Mouse (Mus musculus): ENCODE data around the gene Teddm2.
"Not testable (repeated sequence)": the region's sequence is repeated elsewhere in the genome, so short reads cannot be mapped to it uniquely, and the experiment has no call there.

Gene Teddm2

DNA sequence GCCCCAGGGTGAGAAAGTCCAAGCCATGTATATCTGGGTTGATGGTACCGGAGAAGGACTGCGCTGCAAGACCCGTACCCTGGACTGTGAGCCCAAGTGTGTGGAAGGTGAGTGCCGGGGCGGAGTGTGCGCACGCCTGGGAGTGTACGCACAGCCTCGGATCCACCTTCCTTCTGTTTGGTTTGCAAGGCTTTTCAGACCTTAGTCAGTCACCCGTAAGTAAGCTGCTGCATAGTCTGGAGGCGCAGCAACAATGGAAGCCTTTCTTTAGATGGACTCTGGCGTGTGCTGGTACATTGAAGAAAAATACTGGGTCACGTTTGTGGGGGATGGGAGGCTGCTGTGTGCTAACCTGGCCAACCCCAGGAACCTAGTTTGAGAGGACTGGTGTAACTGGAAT lies 3.0 kb upstream of the Teddm2 start:
- DNase-seq = no peak

DNA sequence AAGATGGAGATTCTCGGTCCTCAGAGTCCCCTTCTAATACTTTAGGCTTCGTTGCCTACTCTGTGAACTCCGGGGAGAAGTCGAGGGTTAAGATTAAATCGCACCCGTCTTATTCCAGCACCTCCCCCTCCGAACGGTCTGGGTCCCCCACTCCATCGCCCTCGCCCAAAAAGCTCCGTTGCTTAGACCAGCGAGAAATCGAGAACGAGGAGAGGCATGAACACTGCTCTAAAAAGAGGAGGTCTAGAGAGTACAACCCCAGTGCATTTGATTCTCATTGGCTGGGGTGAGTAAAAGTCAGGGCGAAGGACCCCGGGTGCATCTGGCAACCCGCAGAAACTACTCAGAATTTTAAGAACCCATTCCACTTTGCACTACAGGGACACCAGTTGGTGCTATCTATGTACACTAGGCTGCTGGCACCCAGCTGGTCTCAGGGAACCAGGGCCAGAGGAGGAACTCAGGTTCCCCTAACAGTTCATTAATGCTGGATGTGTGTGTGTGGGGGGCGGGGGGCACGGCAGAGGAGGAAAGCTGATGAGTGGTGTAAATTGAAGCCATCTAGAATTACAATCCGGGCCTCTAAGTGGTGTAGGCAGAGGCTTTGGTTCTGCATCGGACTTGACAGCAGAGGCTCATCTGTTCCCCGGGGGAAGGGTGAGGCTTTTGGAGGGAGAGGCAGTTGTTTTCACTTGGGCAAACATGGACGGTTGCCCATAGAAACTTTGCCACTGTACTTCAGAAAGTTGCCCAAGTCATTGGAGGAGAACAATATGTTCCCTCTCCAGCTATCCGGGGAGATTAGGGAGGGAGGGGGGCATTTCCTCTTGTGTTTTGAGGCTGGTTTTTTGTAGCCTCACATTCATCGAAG lies 1.1 kb upstream of the Teddm2 start:
- peak; percentile 19 to 25 for DNase-seq

DNA sequence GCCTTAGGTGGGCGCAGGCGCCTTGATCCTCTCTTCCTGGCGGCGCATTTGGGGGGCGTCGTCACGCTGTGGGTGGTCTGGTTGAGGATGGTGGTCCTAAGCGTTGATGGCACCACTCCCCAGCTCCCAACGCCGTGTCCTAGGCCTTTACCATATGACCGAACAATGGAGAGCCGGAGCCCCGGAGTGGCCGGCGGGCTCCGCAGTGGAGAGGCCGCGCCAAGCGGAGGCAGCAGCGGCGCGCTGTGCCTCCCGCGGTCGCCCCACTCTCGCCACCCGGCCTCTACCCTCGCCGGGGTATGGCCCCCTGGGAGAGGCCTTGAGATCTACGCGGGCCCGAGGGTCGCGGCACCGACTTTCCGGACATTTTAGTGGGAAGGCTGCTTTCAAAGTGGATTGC lies 353 bp upstream of the Teddm2 start:
- no peak for DNase-seq

DNA sequence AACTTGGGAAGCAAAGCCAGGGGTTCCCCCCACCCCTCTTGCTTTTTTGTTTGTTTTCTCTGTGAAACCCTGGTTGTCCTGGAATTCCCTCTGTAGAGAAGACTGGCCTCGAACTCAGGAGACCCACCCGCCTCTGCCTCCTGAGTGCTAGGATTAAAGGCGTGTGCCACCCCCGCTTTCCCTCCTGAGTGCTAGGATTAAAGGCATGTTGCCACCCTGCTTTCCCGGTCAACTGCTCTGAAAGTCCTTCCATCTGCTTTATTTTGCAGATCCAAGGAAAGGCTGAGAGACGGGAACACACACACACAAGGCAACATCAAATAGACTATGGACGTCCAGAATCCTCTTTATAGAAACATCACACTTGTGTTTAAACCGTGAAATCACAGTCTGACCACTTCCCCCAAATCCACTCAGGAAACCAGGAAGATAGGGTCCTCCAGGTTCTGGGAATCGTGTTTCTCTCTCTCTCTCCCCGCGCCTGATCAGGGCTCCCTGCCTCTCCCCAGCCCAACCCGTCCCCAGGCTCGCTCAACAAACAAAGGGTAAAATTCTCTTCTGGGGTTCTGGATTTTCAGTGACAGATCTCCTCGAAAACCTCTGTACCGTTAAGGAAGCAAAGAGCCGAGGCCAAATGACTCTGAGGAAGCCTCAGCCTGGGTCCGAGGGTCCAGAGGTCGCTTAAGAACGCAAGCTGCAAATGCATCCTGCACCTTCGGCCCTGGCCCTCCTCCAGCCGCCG lies 868 bp downstream of the Teddm2 start:
- DNase-seq = no peak

DNA sequence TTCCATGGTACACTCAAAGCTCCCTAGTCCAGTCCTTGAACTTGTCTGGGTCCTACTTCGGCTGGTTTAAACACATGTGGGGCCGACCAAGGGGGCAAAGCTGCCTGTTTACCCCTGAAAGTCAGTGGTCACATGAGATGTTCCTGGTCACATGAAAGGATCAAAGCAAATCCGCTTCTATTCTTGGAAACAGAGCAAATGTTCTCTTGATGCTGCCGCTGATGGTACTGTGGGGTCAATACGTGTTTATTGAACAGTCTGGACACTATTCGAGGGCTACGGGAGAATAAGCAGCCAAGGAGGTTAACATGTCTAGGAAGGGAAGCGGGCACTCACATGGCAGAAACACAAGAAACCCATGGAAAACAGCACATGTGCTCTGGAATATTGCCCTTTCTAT lies 2.8 kb downstream of the Teddm2 start:
- no peak for DNase-seq

DNA sequence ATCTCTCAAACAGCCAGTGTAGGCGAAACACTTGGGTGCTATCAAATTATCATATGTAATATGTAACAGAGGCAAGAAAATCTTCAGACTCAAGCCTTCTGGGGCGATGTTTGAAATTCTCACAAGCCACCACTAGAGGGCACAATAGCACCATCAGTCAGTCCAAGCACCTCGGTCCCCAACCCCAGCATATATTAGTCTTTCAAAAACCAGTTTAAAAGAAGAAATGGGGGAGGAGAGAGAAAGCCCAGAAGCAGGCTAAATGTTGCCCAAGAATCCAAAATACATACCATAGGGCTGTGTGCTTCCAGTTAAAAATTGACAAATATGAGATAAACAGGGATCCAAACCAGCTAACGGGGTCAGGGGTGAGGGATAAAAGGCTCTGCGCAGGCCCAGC lies 5.0 kb downstream of the Teddm2 start:
- peak; percentile 60 to 64 for DNase-seq

DNA sequence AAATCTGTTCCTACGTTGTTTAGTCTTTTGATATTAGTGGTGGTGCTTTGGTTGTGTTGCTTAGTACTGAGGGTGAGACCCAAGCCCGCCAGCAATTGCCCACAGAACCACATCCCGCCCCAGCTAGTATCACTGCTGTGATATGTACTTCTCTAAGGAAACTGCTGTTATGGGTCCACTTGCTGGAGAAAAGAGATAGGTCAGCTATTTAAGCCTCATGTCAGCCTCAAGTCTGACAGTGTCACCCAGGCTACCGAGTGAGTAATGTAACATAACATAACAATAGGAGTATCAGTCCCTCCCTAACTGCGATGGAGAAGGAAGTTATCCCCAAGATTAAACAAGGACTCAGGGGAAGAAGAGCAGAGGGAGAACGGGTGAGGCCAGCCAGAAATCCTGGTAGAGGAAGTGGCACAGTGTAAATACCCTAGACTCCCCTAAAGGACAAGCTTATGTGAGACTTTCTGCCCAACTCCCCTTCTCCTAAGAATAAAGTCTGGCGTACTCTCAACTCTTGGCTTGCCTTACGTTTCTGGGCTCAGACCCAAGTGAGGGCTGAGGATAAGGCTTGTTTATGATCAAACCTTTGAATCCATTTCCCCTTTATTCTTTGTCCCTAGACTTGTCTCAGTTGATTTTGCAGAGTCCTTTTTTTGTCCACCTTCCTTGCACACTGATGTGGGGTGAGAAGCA lies 5.7 kb downstream of the Teddm2 start:
- no peak for DNase-seq

DNA sequence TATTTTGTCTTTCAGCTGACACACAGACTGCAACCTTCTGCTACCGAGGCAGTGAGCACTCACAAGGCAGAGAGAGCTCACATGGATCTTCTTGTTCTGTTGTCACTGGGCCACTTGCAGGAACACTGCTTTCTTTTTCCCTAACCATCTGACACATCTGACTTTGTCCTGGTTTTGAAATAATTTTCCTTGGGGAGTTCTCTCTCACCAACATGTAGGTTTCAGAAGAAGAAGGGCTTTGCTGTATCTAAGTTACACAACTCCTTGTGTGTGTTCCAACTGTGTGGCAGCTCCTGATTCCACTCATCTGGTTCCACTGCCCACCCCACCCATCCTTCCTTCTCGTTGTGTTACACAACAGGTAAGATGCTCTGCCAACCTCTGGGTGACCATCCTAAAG lies 6.3 kb downstream of the Teddm2 start:
- no peak for DNase-seq

DNA sequence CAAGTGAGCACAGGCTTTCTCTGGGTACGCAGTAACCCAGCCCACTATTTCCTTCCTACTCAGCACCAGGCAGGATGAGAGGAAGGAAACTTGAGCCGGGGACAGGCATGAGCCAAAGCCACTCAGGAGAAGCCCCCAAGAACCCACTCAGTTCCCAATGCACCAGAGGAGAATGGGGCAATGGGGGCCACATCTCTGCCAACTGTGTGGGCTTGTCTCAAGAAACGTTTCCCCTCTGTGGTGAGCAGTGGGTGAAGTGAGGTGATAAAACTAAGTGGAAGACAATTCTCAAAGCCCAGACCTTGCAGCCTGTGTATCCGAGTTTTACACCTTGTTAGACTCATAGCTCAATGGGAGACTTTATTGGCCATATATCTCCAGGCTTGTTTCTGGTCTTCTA lies 8.6 kb downstream of the Teddm2 start, which contains the start of gene Teddm1a:
Teddm1a (plus strand) TSS at position 301 of the 400 bp plus-strand sequence.
- DNase-seq = no peak

DNA sequence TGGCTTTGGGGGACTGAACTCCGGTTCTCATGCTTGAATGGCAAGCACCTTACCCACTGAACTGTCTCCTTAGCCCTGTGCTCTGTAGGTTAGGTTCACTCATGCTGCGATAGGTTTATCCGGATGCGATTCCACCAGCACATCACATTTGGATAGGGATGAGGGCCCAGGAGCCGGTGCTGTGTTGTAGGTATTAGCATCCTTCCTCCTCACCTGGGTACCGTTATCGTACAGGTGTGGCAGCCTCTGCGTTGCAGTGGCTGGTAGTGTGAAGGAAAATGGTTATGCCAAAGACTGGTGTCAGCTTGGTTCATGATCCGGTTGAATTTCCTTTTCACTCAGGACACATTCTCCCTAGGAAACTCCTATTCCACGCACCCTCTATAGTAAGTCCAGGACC lies 9.9 kb downstream of the Teddm2 start:
- no peak for DNase-seq

DNA sequence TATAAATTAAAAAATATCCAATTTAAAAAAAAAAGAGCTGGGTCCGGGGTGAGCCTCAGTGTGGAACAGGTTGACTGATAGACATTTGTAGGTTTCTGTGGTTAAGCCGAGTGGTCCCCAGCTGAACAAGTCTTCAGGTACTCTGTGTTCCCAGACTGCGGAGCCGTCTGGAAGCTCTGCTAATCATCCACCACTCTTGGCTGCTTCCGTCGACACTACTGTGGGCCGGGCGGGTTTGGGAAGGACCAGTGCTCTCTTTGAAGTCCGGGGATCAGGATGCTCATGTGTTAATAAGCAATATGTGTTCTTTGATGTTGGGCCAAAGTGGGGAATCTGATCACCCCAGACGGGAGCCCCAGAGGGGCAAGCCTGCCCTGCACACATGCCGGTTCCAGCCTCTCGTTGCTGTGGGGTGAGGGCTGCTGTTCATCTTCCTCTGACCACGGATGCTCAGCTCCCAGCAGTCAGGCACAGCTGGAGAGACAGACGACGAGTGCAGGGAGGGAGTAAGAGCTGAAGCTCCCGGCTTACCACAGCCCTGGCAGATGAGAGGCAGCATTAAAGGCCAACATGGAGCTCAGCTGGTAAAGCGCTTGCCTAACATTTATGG lies 13.9 kb downstream of the Teddm2 start:
- DNase-seq = no peak

DNA sequence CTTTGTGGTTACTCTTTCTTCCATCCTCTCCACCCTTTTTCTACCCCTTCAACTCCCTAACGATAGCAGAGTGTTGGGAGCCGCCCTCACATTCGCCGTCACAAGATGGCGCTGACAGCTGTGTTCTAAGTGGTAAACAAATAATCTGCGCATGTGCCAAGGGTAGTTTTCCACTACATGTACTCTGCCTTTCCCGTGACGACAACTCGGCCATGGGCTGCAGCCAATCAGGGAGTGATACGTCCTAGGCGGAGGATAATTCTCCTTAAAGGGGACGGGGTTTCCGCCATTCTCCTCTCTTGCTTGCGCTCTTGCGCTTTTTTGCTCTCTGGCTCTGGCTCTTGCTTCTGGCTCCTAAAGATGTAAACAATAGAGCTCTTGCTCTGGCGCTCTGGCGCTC lies 19.6 kb downstream of the Teddm2 start:
- DNase-seq = not testable (repeated sequence)

DNA sequence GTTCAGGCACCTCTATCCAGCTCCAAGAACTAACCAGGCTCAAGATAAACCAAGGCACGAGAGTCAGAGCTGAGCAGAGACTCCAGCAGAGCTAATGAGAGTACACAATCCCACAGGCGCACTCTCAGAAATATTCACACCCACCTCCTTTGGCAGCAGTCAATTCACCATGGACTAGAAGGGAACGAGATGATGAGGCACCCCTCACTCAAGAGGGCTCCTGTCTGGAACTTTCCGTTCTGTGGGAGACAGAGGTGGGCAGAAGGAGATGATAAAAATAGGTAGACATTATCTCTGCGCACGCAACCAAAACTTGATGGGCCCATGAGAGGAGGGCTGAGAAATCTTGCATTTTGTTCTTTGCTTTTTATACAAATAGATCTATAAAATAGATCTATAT lies 26.0 kb downstream of the Teddm2 start, which contains the start of gene Teddm1b:
Teddm1b (plus strand) TSS at position 301 of the 400 bp plus-strand sequence.
- no peak for DNase-seq

DNA sequence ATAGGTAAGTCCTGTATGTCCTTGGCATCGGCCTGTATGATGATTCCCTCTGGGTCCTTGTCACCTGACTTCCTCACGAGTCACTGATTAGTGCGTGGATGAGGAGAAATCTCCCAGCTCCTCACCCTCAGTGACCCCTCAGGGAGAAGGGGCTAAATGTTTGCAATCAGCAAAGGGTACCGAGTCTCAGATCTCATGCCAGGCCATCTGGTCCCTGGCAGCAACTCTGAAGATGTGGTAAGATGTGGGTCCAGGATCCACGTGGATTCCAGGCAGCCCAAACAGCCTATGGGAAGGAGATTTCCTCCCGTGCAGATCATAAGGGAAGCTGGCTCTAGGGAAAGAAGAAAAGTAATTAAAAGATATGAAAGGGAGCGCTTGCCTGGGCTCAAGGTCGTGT lies 44.1 kb downstream of the Teddm2 start:
- no peak for DNase-seq

DNA sequence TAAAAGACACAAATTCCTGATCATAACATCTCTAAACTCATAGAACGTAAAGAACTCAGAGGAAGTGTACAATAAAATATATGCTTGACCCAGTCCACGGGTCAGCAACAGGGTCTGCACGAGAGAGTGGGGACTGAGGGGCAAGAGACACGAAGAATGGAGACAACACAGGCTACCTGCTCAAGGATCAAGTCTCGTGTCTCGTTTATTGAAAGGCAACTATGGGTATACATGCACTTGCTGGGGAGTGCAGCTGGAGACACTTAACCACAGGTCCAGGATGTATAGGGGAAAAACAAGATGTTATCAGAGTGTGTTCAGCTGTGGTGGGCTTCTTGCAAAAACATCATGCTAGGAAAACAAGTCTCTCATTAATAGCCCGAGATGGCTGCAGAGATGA lies 47.3 kb downstream of the Teddm2 start:
- peak; percentile 32 to 43 for DNase-seq

DNA sequence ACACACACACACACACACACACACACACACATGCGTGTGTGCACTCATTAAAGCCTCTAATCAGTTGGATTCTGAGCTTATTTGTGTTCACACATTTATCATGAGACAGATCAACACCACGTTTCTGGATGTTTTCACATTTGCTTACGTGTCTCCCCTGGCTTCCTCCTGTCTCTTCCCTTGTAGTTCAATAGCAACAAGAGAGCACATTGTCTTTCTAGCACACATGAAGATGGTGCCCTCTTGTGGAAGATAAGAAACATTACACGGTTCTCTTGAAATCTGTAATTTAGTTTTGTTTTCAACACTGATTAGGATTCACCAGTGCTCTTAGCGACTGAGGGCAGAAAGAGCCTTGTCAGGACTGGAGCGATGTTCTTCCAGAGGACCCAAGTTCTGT lies 53.2 kb downstream of the Teddm2 start:
- DNase-seq = peak in 1 of 2 experiments; percentile 19

DNA sequence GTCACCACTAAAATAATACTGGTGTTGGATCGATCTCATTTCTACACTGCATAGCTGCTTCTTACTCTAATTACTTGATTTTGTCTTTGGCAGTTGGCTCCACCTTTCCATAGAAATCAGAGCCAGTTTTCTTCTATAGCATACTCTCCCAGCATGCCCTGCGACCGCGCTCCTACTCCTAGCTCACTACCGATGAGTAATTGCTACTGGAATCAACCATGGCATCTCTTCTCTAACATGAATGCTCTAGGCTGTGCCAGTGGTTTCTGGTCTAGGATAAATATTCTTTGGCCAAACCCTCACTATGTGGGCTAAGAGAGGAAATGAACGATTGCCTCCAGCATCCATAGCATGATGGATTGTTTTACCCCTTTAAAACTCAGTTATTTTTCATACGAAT lies 53.6 kb downstream of the Teddm2 start:
- DNase-seq = no peak

DNA sequence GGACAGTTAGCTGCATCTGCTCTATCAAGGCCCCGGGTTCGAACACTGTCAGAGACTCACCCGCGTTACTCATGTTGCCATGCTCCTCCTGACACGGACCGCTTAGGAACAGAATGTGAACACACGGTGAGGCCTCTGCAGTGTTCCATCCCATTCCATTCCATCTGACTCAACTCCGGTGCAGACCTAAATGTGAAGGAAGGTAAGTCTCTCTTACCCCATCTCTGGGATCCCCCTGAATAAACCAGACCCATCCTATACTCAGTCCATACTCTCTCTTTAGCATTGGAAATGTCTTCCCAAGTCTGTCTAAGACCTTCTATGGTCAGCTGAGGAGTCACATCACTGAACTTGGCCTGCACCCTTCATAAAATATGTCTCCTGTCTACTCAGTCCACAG lies 56.0 kb downstream of the Teddm2 start, which contains the start of gene Rgsl1:
Rgsl1 (minus strand) TSS at position 101 of the 400 bp plus-strand sequence.
- DNase-seq = no peak

DNA sequence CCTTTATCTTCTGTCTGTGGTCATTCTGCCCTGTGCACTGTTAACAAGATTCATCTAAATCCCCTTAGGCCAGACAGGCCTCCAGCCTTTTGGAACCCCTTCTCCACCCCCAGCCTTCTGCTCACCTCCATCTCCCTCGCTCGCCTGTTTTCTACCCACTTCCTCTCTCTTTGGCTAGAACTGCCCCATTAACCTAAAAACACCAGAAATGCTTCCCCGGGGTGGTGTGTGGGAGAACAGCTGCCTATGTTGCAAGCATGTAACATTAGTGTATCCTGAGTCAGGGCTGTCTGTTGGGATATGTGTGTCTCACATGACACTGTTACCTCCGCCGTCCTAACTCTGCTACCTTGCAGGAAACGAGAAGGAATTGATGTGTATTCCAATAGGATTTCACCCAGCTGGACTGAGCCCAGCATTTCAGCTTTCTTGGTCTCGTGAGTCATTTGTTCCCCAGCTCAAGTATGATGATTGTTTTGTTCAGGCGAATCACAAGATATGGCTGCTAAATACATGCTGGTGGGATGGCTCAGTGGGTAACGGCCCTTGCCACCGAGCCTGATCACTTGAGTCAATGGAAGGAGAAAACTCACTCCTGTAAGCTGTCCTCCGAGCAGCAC lies 57.8 kb downstream of the Teddm2 start:
- DNase-seq = peak; percentile 62 to 79

DNA sequence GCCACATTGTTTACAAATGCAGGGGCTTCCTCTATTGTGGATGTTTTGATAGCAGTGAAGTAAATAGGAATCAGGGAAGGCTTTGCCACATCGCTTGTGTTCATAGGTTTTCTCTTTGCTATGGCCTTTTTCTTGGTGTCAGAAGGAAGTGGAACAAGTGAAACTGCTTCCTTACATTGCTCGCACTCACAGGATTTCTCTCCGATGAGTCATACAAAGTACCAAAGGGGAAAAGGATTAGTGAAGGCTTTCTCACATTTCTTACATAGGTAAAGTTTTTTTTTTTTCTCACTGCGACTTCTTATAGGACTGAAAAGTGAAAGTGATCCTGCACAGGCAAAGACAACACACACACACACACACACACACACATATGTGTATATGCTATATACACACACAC lies 64.0 kb downstream of the Teddm2 start:
- DNase-seq = no peak

DNA sequence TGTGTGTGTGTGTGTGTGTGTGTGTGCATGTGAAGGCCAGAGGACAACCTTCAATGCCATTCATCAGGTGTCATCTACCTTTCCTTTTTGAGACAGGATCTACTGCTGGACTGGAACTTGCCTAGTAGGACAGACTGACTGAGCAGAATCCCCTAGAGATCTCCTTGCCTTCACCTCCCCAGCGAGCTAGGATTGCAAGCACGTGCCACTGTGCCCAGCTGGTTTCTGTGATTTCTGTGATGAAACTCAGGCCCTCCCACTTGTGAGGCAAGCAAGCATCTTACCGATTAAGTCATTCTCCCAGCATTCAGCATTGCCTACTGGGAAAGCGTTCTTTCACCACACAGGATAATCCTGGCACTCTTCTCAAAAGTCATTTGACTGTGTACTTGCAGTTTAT lies 69.3 kb downstream of the Teddm2 start:
- DNase-seq = no peak

DNA sequence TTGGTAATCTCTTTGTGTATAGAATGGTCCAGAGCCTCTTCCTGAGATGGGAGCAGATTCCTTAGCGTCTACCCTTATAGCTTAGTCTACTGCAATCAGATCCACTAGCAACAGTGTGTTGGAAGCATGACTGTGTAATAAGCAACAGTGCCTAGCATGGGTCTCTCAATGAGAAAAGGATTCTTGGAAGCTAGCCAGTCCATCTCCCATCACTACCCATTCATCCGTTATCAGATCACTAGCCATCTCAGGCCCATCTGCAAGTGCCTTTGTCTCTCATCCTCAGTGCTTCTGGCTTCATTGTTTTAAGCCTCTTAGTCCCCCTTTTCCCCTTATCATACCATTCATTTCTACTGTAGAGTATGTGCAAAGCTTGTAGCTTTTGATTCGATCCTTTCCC lies 79.8 kb downstream of the Teddm2 start:
- no peak for DNase-seq

Data from thymus, postnatal 36 days (tissue).